Mouse (Mus musculus) gastrocnemius, postnatal 4 days (tissue): ENCODE results near the gene Trappc13. TPM values are rescaled to one million over a fixed set of nuclear protein-coding genes. Genes with fewer than 3 reads are reported as not detected.
"Not testable (repeated sequence)": the region's sequence is repeated elsewhere in the genome, so short reads cannot be mapped to it uniquely, and the experiment has no call there.

ENCODE experiments used
- DNase-seq, 2 experiments: peaks; one replicate each; pipeline ENCODE4 v3.0.0; 2021 to 2022; ENCODE audit warnings: low spot score in 2 of 2, mixed read lengths in 2 of 2
- long read RNA-seq, 2 experiments: library from polyadenylated mRNA; stranded (forward); transcript quantifications; one replicate each; pipeline ENCODE4 v2.0.0; 2021
- total RNA-seq, 2 experiments: library from RNA; stranded (reverse); gene quantifications; 2 replicates each; pipeline ENCODE4 v1.2.3; 2021

Gene Trappc13
- 10 to 100 TPM; 35.1 to 39.7 TPM for total RNA-seq
- long read RNA-seq, experiment 1, transcript Trappc13-202 (2 exons, 1,609 nt) = minor isoform, 6 of 61 reads
- long read RNA-seq, experiment 1, transcript Trappc13-205 (12 exons, 3,538 nt) = major isoform, 10 of 61 reads
- long read RNA-seq, experiment 1, partial matches to known transcripts = 1 of 61 reads
- long read RNA-seq, experiment 1, other reads (novel, unspliced or antisense) = 44 of 61 reads
- long read RNA-seq, experiment 2, transcript Trappc13-205 (12 exons, 3,538 nt) = major isoform, 8 of 39 reads
- long read RNA-seq, experiment 2, partial matches to known transcripts = 1 of 39 reads
- long read RNA-seq, experiment 2, other reads (novel, unspliced or antisense) = 30 of 39 reads

GRCm38 (mm10) chr13:104177796-104178649 is at the start of gene Trappc13:
Trappc13 (minus strand) TSS chr13:104178469.
- DNase-seq = peak; percentile 70 to 85

- DNase-seq = no peak
Measured at GRCm38 (mm10) chr13:104227478-104227877, 49.2 kb upstream of the Trappc13 start.

- no peak for DNase-seq
Measured at GRCm38 (mm10) chr13:104204313-104204712, 26.0 kb upstream of the Trappc13 start.

GRCm38 (mm10) chr13:104195891-104196290 is 17.6 kb upstream of the Trappc13 start:
- not testable (repeated sequence) for DNase-seq

GRCm38 (mm10) chr13:104187357-104187756 is 9.1 kb upstream of the Trappc13 start:
- DNase-seq = no peak

- DNase-seq = no peak
Measured at GRCm38 (mm10) chr13:104179176-104179888, 1.1 kb upstream of the Trappc13 start.

- peak; percentile 90 to 98 for DNase-seq
Measured at GRCm38 (mm10) chr13:104178650-104179121, 417 bp upstream of the Trappc13 start, which contains the start of gene Trim23. Trim23 (plus strand) TSS chr13:104178797.

- DNase-seq = no peak
Measured at GRCm38 (mm10) chr13:104176874-104177273, 1.4 kb downstream of the Trappc13 start.

- DNase-seq = no peak
Measured at GRCm38 (mm10) chr13:104172498-104172897, 5.8 kb downstream of the Trappc13 start.

GRCm38 (mm10) chr13:104171711-104172110 is 6.6 kb downstream of the Trappc13 start:
- DNase-seq = no peak

GRCm38 (mm10) chr13:104155686-104156085 is 22.6 kb downstream of the Trappc13 start:
- no peak for DNase-seq

GRCm38 (mm10) chr13:104155106-104155505 is 23.2 kb downstream of the Trappc13 start:
- DNase-seq = no peak

GRCm38 (mm10) chr13:104154180-104154579 is 24.1 kb downstream of the Trappc13 start:
- DNase-seq = no peak

GRCm38 (mm10) chr13:104145646-104146045 is 32.6 kb downstream of the Trappc13 start:
- DNase-seq = no peak

- no peak for DNase-seq
Measured at GRCm38 (mm10) chr13:104144871-104145270, 33.4 kb downstream of the Trappc13 start.

- peak; percentile 61 to 79 for DNase-seq
Measured at GRCm38 (mm10) chr13:104139369-104140209, 38.7 kb downstream of the Trappc13 start.

GRCm38 (mm10) chr13:104134510-104135085 is 43.7 kb downstream of the Trappc13 start:
- no peak for DNase-seq

GRCm38 (mm10) chr13:104132561-104132960 is 45.7 kb downstream of the Trappc13 start:
- no peak for DNase-seq

GRCm38 (mm10) chr13:104123662-104124381 is 54.4 kb downstream of the Trappc13 start:
- no peak for DNase-seq
